Mouse (Mus musculus) liver, adult (tissue): ENCODE results near the gene Prss40.
"Not testable (repeated sequence)": the region's sequence is repeated elsewhere in the genome, so short reads cannot be mapped to it uniquely, and the experiment has no call there.

Experiments
- GATA4 ChIP-seq: IDR thresholded peaks from 2 replicates; pipeline ENCODE4 v1.6.1; 2014; ENCODE audit warnings: mild to moderate bottlenecking, low read length; ENCODE audit not compliant: insufficient replicate concordance

Prss40 gene

GRCm38 (mm10) chr1:34564383-34565045 is 3.8 kb upstream of the Prss40 start:
- no peak for TF ChIP-seq GATA4

GRCm38 (mm10) chr1:34554275-34554674 is 6.5 kb downstream of the Prss40 start:
- TF ChIP-seq GATA4, result no peak

GRCm38 (mm10) chr1:34553690-34554089 is 7.1 kb downstream of the Prss40 start:
- TF ChIP-seq GATA4, result no peak

- TF ChIP-seq GATA4, result no peak
These were observed 13.7 kb downstream of the Prss40 start for GRCm38 (mm10) chr1:34547074-34547473.

- no peak for TF ChIP-seq GATA4
These were observed 23.8 kb downstream of the Prss40 start for GRCm38 (mm10) chr1:34536767-34537485.

- TF ChIP-seq GATA4, result no peak
These were observed 24.4 kb downstream of the Prss40 start for GRCm38 (mm10) chr1:34536291-34536766.

- not testable (repeated sequence) for TF ChIP-seq GATA4
These were observed 25.6 kb downstream of the Prss40 start, which contains the start of gene Cfc1 for GRCm38 (mm10) chr1:34535043-34535698. Gene Cfc1 (plus strand): TSS chr1:34535648.

GRCm38 (mm10) chr1:34523647-34524046 is 37.1 kb downstream of the Prss40 start:
- TF ChIP-seq GATA4, result no peak

- TF ChIP-seq GATA4, result no peak
These were observed 37.9 kb downstream of the Prss40 start for GRCm38 (mm10) chr1:34522850-34523244.

GRCm38 (mm10) chr1:34522205-34522849 is 38.4 kb downstream of the Prss40 start:
- TF ChIP-seq GATA4, result no peak

GRCm38 (mm10) chr1:34518259-34518658 is 42.5 kb downstream of the Prss40 start:
- TF ChIP-seq GATA4, result no peak

GRCm38 (mm10) chr1:34516595-34516994 is 44.1 kb downstream of the Prss40 start:
- no peak for TF ChIP-seq GATA4

- TF ChIP-seq GATA4, result no peak
These were observed 47.7 kb downstream of the Prss40 start for GRCm38 (mm10) chr1:34513068-34513467.

- TF ChIP-seq GATA4, result no peak
These were observed 49.7 kb downstream of the Prss40 start for GRCm38 (mm10) chr1:34511027-34511426.

GRCm38 (mm10) chr1:34510575-34510981 is 50.2 kb downstream of the Prss40 start:
- TF ChIP-seq GATA4, result no peak

- no peak for TF ChIP-seq GATA4
These were observed 52.8 kb downstream of the Prss40 start for GRCm38 (mm10) chr1:34507986-34508385.

GRCm38 (mm10) chr1:34505970-34506551 is 54.7 kb downstream of the Prss40 start:
- TF ChIP-seq GATA4, result no peak
